Mouse (Mus musculus): ENCODE results near the gene Dnah1.

Dnah1 gene

GRCm38 (mm10) chr14:31323849-31324792 lies at the start of gene Dnah1:
Gene Dnah1 (minus strand): TSS chr14:31323896.
- peak; percentile 65 for DNase-seq (ENCODE audit: low read depth)

- no peak for DNase-seq (ENCODE audit: low read depth)
These were observed 45.7 kb upstream of the Dnah1 start for GRCm38 (mm10) chr14:31369377-31369776.

GRCm38 (mm10) chr14:31367951-31368350 lies 44.3 kb upstream of the Dnah1 start:
- peak; percentile 62 for DNase-seq (ENCODE audit: low read depth)

GRCm38 (mm10) chr14:31365350-31365749 lies 41.7 kb upstream of the Dnah1 start:
- peak; percentile 88 for DNase-seq (ENCODE audit: low read depth)

- no peak for DNase-seq (ENCODE audit: low read depth)
These were observed 40.9 kb upstream of the Dnah1 start for GRCm38 (mm10) chr14:31364589-31364988.

GRCm38 (mm10) chr14:31362236-31362635 lies 38.5 kb upstream of the Dnah1 start:
- no peak for DNase-seq (ENCODE audit: low read depth)

- DNase-seq (ENCODE audit: low read depth), result no peak
These were observed 21.7 kb upstream of the Dnah1 start for GRCm38 (mm10) chr14:31345367-31345766.

GRCm38 (mm10) chr14:31343241-31343640 lies 19.5 kb upstream of the Dnah1 start:
- DNase-seq (ENCODE audit: low read depth), result no peak

GRCm38 (mm10) chr14:31337947-31338346 lies 14.3 kb upstream of the Dnah1 start:
- no peak for DNase-seq (ENCODE audit: low read depth)

GRCm38 (mm10) chr14:31337406-31337805 lies 13.7 kb upstream of the Dnah1 start:
- DNase-seq (ENCODE audit: low read depth), result peak; percentile 67

- DNase-seq (ENCODE audit: low read depth), result peak; percentile 99
These were observed 12.9 kb upstream of the Dnah1 start, which contains the start of gene Capn7 for GRCm38 (mm10) chr14:31336369-31337155. Gene Capn7 (plus strand): TSS chr14:31336638.

GRCm38 (mm10) chr14:31335765-31336164 lies 12.1 kb upstream of the Dnah1 start:
- DNase-seq (ENCODE audit: low read depth), result no peak

- DNase-seq (ENCODE audit: low read depth), result no peak
These were observed 7.3 kb upstream of the Dnah1 start for GRCm38 (mm10) chr14:31330957-31331356.

GRCm38 (mm10) chr14:31329741-31330140 lies 6.0 kb upstream of the Dnah1 start:
- DNase-seq (ENCODE audit: low read depth), result no peak

GRCm38 (mm10) chr14:31327681-31328080 lies 4.0 kb upstream of the Dnah1 start:
- no peak for DNase-seq (ENCODE audit: low read depth)

- DNase-seq (ENCODE audit: low read depth), result no peak
These were observed 3.5 kb upstream of the Dnah1 start for GRCm38 (mm10) chr14:31327196-31327595.

- no peak for DNase-seq (ENCODE audit: low read depth)
These were observed 3.1 kb upstream of the Dnah1 start for GRCm38 (mm10) chr14:31326770-31327169.

- peak; percentile 32 for DNase-seq (ENCODE audit: low read depth)
These were observed 1.9 kb upstream of the Dnah1 start for GRCm38 (mm10) chr14:31325551-31325950.

GRCm38 (mm10) chr14:31324851-31325250 lies 1.2 kb upstream of the Dnah1 start:
- DNase-seq (ENCODE audit: low read depth), result peak; percentile 37

- no peak for DNase-seq (ENCODE audit: low read depth)
These were observed 507 bp downstream of the Dnah1 start for GRCm38 (mm10) chr14:31323189-31323588.

GRCm38 (mm10) chr14:31322191-31322590 lies 1.5 kb downstream of the Dnah1 start:
- DNase-seq (ENCODE audit: low read depth), result no peak

- no peak for DNase-seq (ENCODE audit: low read depth)
These were observed 2.5 kb downstream of the Dnah1 start for GRCm38 (mm10) chr14:31321181-31321580.

- DNase-seq (ENCODE audit: low read depth), result no peak
These were observed 4.2 kb downstream of the Dnah1 start for GRCm38 (mm10) chr14:31319546-31319945.

Data from induced T-regulatory cell, adult 2 months (primary cell).